Mouse (Mus musculus) lung, postnatal 25 days (tissue): ENCODE data around the gene Ms4a2.

Experiments used
- DNase-seq: peaks from one replicate; pipeline ENCODE4 v3.0.0; 2022; ENCODE audit warnings: low spot score

Ms4a2 gene

DNA sequence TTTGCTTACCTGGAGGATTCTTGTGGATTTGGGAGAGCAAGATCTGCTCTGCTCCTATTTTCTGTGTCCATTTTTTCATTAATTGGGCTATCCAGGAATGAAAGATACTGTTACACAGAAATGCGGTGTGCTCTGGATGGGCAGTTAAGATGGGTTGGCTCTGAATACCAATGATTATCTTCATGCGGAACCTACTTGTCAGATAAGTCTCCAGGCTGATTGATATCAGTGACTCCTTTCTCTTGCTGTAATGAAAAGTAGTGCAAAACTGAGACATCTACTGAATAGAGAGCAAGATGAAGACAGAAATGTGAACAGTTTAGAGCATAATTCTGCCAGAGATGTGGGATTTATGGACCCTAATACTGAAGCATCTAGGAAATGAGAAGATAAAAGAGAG is at the start of gene Ms4a2:
TSS of gene Ms4a2 (minus strand) at position 169 of the 400 bp plus-strand sequence.
- no peak for DNase-seq

- DNase-seq = no peak
These were observed 38.0 kb upstream of the Ms4a2 start for GRCm38 (mm10) chr19:11661562-11661961.

GRCm38 (mm10) chr19:11660459-11660858 is 36.9 kb upstream of the Ms4a2 start, which contains the start of gene Oosp2:
Gene Oosp2 (minus strand): TSS chr19:11660559.
- no peak for DNase-seq

DNA sequence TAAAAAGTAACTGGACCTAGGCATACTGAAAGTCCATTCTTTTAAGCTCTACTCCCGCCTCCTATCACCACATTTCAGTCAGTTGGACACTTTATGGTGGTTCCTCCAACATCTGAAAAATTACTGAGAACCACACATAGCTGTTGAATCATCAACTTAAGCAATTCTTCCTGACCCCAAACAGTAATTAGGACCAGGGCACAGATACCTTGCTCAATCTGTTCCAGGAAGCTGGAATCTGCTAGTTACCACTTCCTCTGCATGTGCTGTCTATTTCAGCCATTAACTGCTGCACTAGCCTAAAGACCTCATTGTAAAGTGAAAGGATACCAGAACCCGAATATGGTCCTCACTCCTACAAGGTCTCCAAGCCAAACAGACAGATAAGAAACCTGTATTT is 35.6 kb upstream of the Ms4a2 start:
- DNase-seq = peak; percentile 1

- DNase-seq = no peak
These were observed 26.0 kb upstream of the Ms4a2 start for GRCm38 (mm10) chr19:11649564-11649963.

GRCm38 (mm10) chr19:11646166-11646565 is 22.6 kb upstream of the Ms4a2 start:
- DNase-seq = no peak

DNA sequence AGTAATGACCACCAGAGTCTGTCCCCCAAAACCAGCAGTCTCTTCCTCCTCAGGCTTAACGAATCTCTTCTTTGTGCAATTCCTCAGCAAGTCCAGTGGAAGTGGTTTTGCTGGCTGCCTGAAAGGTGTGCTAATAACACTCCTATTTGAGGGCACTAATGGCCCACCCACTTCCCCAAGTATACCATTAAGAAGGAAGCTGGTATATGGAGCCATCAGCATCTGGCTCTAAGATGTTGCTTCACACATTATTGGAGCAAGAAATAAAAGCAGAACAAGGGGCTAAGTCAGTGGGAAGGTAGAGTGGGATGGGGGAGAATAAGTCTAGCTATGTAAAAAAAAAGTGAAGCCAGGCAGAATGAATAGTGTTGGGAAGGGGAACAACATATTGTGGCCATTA is 17.2 kb upstream of the Ms4a2 start, which contains the start of gene Ms4a3:
TSS of gene Ms4a3 (minus strand) at position 120 of the 400 bp plus-strand sequence.
- peak; percentile 2 for DNase-seq

GRCm38 (mm10) chr19:11639038-11639437 is 15.5 kb upstream of the Ms4a2 start:
- no peak for DNase-seq

DNA sequence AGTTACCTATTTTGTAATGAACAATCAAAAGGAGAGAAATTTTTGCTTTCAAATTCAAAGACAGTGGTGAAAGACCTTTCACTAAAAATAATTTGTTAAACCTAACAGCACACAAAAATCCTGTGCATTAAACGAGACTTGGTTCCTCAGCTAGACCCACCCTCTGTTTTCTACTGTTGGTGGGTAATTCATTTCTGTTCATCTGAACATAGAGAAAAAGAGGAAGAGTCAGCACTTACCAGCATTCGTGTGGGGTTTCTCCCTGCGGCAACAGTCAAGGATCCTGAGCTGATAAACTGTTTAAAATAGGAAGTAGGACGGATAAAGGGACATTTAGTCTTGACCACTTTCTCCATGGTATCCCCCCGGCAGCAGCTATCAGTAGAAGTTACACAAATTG is 12.1 kb upstream of the Ms4a2 start:
- no peak for DNase-seq

GRCm38 (mm10) chr19:11634330-11634729 is 10.8 kb upstream of the Ms4a2 start:
- no peak for DNase-seq

GRCm38 (mm10) chr19:11633732-11634131 is 10.2 kb upstream of the Ms4a2 start:
- no peak for DNase-seq

GRCm38 (mm10) chr19:11625231-11625630 is 1.7 kb upstream of the Ms4a2 start:
- DNase-seq = no peak

DNA sequence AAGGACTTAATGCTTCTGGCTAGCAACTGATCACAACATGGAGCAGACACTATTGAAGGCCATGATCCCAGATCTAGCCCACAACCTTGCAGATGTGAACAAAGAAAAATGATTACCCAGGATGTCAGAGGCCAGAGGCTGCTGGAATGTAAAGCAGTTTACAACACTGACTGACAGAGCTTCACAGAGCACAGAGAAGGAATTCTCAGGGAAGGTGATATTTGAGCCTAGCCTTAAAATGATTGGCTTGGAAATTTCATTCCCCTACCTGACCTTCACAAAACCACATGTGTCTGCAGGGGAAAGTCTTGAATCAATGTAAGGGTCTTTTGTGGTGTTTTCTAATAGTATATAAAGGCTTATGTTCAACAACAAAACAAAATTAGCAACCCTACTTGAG is 1.3 kb upstream of the Ms4a2 start:
- DNase-seq = no peak

- no peak for DNase-seq
These were observed 5.5 kb downstream of the Ms4a2 start for GRCm38 (mm10) chr19:11617983-11618382.

DNA sequence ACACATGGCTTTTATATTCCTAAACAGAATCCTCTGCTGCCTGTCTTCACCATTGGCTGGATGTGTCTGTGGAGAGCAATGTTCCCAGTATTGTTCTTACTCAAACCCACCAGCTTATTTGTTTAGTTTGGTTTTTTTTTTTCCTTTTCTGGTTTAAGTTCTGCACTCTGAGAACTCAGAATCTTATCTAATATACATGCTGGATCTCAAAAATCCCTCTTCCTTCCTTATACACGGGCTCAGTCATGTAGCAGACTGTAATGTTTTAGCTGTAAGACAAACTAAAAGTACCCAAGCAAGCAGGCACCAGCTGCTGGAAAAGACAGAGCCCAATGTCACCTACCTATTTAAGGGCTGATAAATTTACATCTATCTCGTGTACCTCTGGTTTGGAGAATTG is 8.7 kb downstream of the Ms4a2 start:
- DNase-seq = no peak

DNA sequence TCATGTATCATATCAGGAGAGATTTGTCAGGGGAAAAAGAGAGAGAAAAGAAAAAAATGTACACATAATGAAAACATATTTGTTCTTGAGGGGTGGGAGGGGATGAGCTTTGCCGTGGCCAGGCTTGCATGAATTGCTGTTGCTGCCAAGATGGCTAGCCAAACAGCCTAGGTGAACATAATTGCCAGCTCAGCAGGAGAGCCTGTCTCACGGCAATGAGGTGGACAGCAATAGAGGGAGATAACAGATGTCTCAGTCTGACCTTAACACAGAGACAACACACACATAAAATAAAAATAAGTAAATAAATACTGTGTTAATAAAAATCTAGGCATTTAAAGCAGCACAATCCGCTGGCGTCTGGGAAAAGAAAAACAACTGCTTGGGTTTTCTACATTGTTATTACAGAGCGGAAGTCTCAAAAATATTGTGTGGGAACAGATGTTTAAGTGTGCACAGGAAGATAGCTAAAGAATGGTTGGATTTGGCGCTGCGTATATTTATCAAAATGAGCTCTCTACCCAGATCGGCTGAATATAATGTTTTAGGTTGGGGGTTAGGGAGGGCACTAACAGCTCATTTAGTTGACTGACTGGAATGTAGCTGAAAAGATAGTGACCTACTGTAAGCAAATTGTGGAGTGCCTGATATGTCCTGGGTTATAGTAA is 9.6 kb downstream of the Ms4a2 start:
- no peak for DNase-seq

GRCm38 (mm10) chr19:11613084-11613483 is 10.4 kb downstream of the Ms4a2 start:
- no peak for DNase-seq

- no peak for DNase-seq
These were observed 11.2 kb downstream of the Ms4a2 start for GRCm38 (mm10) chr19:11612293-11612692.

DNA sequence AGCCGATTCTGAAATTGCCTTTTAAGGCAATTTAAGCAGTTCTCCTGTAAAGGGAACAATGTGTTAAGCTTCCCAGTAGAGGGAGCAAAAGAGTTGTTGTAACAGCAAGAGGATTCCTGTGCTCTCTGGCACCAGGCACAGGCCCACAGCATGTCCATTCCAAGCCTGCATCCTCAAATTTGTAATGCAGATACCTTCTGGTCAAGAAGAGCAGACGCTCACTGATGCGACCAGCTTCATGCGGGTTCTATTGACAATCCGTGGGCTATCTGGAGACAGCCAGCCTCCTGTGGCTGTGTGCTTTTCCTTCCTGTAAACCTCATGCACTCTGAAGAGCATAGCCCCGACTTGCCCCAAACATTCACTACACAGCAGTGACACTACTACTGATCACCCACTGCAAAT is 12.0 kb downstream of the Ms4a2 start:
- DNase-seq = peak; percentile 62

DNA sequence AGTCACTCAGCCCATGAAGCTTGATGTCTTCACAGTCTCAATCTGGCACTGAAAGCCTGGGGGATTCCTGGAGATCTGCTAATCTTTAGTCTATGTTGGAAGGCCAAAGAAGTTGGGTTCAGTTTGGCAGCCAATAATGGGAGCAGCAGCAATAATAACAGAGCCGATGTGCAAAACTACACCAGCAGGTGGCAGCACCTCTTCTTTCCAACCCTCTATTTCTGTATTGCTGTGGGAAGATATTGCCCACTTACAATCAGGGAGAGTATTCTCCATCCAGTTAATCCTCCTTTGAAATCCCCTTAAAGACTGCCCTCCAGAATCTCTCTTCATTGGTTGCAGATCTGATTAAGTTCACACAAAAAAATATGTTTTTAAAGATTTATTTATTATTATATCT is 15.3 kb downstream of the Ms4a2 start:
- DNase-seq = peak; percentile 15

DNA sequence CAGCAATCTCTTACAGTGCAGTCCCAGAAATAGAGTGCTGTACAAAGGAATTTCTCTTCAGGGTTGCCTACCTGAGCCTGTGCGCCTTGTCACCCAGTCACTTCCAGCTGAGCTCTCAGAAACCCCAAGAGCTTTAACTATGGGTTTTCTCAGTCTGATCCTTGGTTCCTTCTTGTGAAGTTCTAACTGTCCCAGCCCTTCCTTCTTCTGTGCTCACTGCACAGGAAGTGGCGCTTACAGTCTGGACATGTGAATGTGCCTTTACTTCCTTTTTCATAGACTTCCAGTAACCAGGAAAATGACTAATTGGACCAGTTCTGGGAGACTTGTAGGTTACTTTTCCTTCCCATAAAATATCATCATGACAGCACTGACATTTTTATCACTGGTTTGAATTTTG is 18.9 kb downstream of the Ms4a2 start, which contains the start of gene Ms4a6d:
TSS of gene Ms4a6d (minus strand) at position 247 of the 400 bp plus-strand sequence.
- no peak for DNase-seq

- DNase-seq = peak; percentile 46
These were observed 21.5 kb downstream of the Ms4a2 start for GRCm38 (mm10) chr19:11602026-11602425.

DNA sequence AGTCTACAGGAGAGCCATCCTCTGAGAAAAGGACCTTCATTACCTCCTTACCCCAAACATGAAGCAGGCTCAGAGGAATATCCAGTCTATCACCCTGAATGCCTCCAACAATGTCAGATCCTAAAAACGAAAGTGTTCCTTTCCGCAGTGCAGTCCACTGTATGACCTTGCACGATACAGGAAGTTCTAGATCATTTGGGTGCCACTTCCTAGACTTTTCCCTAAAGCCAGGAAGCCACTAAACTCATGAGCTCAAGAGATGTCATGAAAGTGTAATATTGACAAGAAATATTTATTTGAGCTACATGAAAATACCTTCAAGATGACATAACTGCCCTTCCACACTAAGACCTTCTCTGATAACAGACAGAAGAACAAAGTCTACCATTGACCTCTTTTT is 22.2 kb downstream of the Ms4a2 start:
- DNase-seq = no peak

DNA sequence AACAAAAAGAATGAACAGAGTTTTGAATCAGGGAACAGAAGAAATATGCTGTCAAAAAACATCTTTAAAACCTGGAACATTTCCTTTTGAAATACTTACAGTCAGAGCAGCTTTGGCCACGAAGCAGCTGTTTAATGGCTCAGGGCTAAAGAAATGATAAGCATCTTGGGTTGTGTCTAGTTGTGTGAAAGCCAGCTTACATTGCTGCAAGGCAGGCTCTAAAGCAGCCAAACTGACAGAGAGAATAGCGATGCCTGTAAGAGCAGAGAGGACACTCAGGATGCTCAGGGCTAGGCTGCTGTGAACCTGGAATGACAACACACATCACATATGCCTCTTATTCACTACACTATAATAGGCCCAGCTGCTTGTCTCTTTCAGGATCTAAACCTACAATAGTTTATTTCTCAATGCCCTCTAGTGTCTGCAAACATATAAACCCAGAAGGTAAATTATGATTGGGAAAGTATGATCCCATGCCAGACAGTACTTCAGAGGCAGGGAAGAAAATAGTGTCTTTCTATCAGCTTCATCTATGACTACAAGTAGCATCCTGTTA is 33.5 kb downstream of the Ms4a2 start:
- DNase-seq = no peak
